Mouse (Mus musculus): ENCODE measurements around the gene Hpca.

- TF ChIP-seq POLR2A (IDR thresholded peaks at IDR 0.05; ENCODE audit: low read depth, low read length), result no peak
- no peak for TF ChIP-seq CTCF (IDR thresholded peaks at IDR 0.05; ENCODE audit: borderline replicate concordance, insufficient read depth, low read length)
Measured at GRCm38 (mm10) chr4:129102133-129102829, 19.6 kb downstream of the Hpca start.

All from embryonic fibroblast, embryonic 13.5 days (primary cell).